Comparison of ENCODE assay signal across 19 mouse cellular contexts in genomic region chr13:64214891-64215290, GRCm38 (mm10).
"Had no signal": no experiment of that assay in that cellular context is flagged by ENCODE, and none has a peak within 500 bp of the region (broad histone marks: within the 10 kb centered on the region; RNA-seq: fewer than 3 reads in every experiment).

No protein-coding gene starts in this region.

- H3K9me3 ChIP-seq: liver, embryonic 15.5 days; lung, embryonic 15.5 days; megakaryocyte, embryonic 14.5 days; midbrain, embryonic 13.5 days; midbrain, embryonic 15.5 days; neural tube, embryonic 12.5 days; stomach, embryonic 15.5 days had no signal

- H3K4me3 ChIP-seq: liver, embryonic 15.5 days; lung, embryonic 15.5 days; megakaryocyte, embryonic 14.5 days; midbrain, embryonic 13.5 days; midbrain, embryonic 15.5 days; neural tube, embryonic 12.5 days; stomach, embryonic 15.5 days had no signal

- ATAC-seq: liver, postnatal 0 days; lung, postnatal 0 days; midbrain, embryonic 13.5 days; midbrain, embryonic 15.5 days had no signal

- H3K4me1 ChIP-seq: liver, embryonic 15.5 days; lung, embryonic 15.5 days; midbrain, embryonic 13.5 days; midbrain, embryonic 15.5 days; neural tube, embryonic 12.5 days; stomach, embryonic 15.5 days had no signal

- DNase-seq: liver, postnatal 0 days; lung, adult 2 months; lung, postnatal 14 days; lung, postnatal 36 days; right cerebral cortex, postnatal 14 days; thymus, adult 2 months; thymus, postnatal 25 days; thymus, postnatal 4 days had no signal

- H3K27me3 ChIP-seq: liver, embryonic 15.5 days; lung, embryonic 15.5 days; megakaryocyte, embryonic 14.5 days; midbrain, embryonic 13.5 days; midbrain, embryonic 15.5 days; neural tube, embryonic 12.5 days; stomach, embryonic 15.5 days had no signal

- H3K4me2 ChIP-seq: liver, embryonic 15.5 days; lung, embryonic 15.5 days; midbrain, embryonic 11.5 days; midbrain, embryonic 13.5 days; midbrain, embryonic 15.5 days; neural tube, embryonic 12.5 days; stomach, embryonic 15.5 days had no signal

- H3K36me3 ChIP-seq: liver, embryonic 15.5 days; lung, embryonic 15.5 days; midbrain, embryonic 13.5 days; midbrain, embryonic 15.5 days; neural tube, embryonic 12.5 days; stomach, embryonic 15.5 days had no signal

- H3K9ac ChIP-seq: liver, embryonic 15.5 days; liver, postnatal 0 days; lung, embryonic 15.5 days; midbrain, embryonic 13.5 days; midbrain, embryonic 15.5 days; neural tube, embryonic 12.5 days; stomach, embryonic 15.5 days had no signal

- H3K27ac ChIP-seq: liver, embryonic 15.5 days; lung, embryonic 15.5 days; macrophage; midbrain, embryonic 13.5 days; midbrain, embryonic 15.5 days; neural tube, embryonic 12.5 days; stomach, embryonic 15.5 days; stomach, postnatal 0 days had no signal
